Mouse (Mus musculus) left cerebral cortex, adult 11 months (tissue): ENCODE measurements around the gene Tmem178.

Source experiments
- DNase-seq: peaks from one replicate; pipeline ENCODE4 v3.0.0; 2022; ENCODE audit warnings: low spot score

Tmem178 gene

DNA sequence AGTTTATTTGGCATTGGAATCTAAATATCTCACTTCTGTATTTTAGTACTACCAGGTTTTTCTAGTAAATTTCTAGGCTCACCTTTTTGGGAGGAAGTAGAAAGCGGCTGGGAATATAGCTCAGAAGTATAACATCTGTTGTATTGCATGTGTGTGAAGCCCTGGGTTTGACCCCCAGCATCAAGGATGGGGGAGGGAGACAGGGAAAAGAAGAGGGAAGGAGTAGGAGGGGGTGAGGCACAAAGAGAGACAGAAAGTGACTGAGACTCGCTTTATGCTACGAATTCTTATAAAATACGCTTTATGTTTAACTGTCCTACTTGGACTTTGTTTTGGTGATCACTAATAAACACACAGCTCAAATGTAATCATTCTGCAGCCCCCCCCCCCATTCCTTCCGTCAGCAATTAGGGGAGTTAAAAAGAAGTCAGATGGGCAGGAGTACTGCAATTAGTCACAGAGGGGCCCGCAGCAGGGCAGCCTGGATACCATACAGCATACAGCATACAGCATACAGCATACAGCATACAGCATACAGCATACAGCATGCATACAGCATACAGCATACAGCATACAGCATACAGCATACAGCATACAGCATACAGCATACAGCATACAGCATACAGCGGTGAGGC, 103.6 kb downstream of the Tmem178 start:
- no peak for DNase-seq
